Mouse (Mus musculus) bone marrow, adult 2 months (tissue): ENCODE measurements at regions not wholly inside any gene's neighbourhood (a gene's known extent, or its start where the extent isn't known, plus 50 kb on each side); places are given as distances from the start of the nearest gene placed in this dataset.

ENCODE experiments used
- CTCF ChIP-seq: fragments of 200-500 bp; IDR thresholded peaks from 2 replicates; pipeline ENCODE4 v1.5.1; 2011; ENCODE audit warnings: low read length, control low read depth; ENCODE audit not compliant: control insufficient read depth, insufficient read depth
- POLR2A ChIP-seq: fragments of 200-500 bp; IDR thresholded peaks from 2 replicates; pipeline ENCODE4 v1.6.1; 2011; ENCODE audit warnings: low read depth, mild to moderate bottlenecking, control low read depth, low read length, borderline replicate concordance; ENCODE audit not compliant: control insufficient read depth

DNA sequence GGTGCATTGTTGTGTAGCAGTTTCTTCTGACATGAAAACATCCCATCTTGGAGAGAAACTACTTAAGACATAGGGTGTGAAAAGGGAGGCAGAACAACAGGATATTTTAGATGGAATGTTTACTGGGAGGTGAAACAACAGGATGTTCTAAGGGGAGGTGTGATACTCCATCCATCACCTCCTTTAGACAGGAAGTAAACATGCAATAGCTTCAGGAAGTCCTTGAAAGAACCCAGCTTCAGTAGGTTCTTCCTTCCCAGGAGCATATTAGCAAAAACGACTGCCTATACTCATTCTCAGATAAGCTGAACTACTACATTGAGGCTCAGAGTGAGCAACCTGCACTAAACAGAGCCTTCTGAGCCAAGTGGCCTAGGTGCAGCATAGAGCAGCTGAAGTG is 82.6 kb upstream of the Med14 start:
- TF ChIP-seq CTCF (no peak), POLR2A (no peak)
